Mouse (Mus musculus) lung, embryonic 16.5 days (tissue): ENCODE data around the gene Gm6482. TPM values are rescaled to one million over a fixed set of nuclear protein-coding genes. Genes with fewer than 3 reads are reported as not detected.
"Not testable (repeated sequence)": the region's sequence is repeated elsewhere in the genome, so short reads cannot be mapped to it uniquely, and the experiment has no call there.

Source experiments
- ATAC-seq: fragments of 200-750 bp; cut with Nextera tagmentation; 2 replicates; pipeline ENCODE4 v1.8.0; 2017; ENCODE audit warnings: low read depth, mild to moderate bottlenecking, moderate library complexity
- H3K27ac ChIP-seq: fragments of 300-500 bp; sonication (generic); 2 replicates; pipeline ENCODE4 v1.5.1; 2014; ENCODE audit warnings: mild to moderate bottlenecking, control low read depth, low read length
- H3K27me3 ChIP-seq: fragments of 300-500 bp; sonication (generic); 2 replicates; pipeline ENCODE4 v1.6.1; 2014; ENCODE audit warnings: low read depth, low read length, mixed read lengths; ENCODE audit not compliant: control insufficient read depth, insufficient read depth
- H3K36me3 ChIP-seq: fragments of 300-500 bp; sonication (generic); 2 replicates; pipeline ENCODE4 v1.6.1; 2014; ENCODE audit warnings: low read length; ENCODE audit not compliant: control insufficient read depth, insufficient read depth
- H3K4me1 ChIP-seq: fragments of 300-500 bp; sonication (generic); replicated peaks from 2 replicates; pipeline ENCODE4 v1.6.1; 2014; ENCODE audit warnings: low read length, mixed read lengths; ENCODE audit not compliant: control insufficient read depth, insufficient read depth
- H3K4me2 ChIP-seq: fragments of 300-500 bp; sonication (generic); 2 replicates; pipeline ENCODE4 v1.6.1; 2014; ENCODE audit warnings: low read depth, low read length, control low read depth
- H3K4me3 ChIP-seq: fragments of 300-500 bp; sonication (generic); 2 replicates; pipeline ENCODE4 v1.5.1; 2014; ENCODE audit warnings: mild to moderate bottlenecking, low read length, control low read depth
- H3K9ac ChIP-seq: fragments of 300-500 bp; sonication (generic); 2 replicates; pipeline ENCODE4 v1.6.1; 2014; ENCODE audit warnings: low read length, control low read depth
- H3K9me3 ChIP-seq: fragments of 300-500 bp; sonication (generic); 2 replicates; pipeline ENCODE4 v1.6.1; 2016; ENCODE audit warnings: low read length; ENCODE audit not compliant: control insufficient read depth
- WGBS: fragments of 180-500 bp; shearing (Covaris S2); extraction: QIAGEN DNeasy Blood & Tissue Kit; methylation state at CpG from one replicate; pipeline ENCODE4 v1.1.7; 2014; 5-methylcytosine and 5-hydroxymethylcytosine counted together
- polyA plus RNA-seq: library from polyadenylated mRNA; unstranded; fragments of >200 nt; fragmentation: Nextera tagmentation; extraction: Ambion mirVana; gene quantifications from 2 replicates; pipeline ENCODE4 v1.2.1, GENCODE M21; 2015

The Gm6482 gene
- polyA plus RNA-seq: not detected in 2 replicates

GRCm38 (mm10) chr14:41408181-41408580 lies at the start of gene Gm6482:
TSS of gene Gm6482 (minus strand) at chr14:41408281.
- not testable (repeated sequence) for H3K9me3 ChIP-seq, H3K4me3 ChIP-seq, ATAC-seq, H3K4me2 ChIP-seq, H3K4me1 ChIP-seq, H3K9ac ChIP-seq, H3K36me3 ChIP-seq, H3K27ac ChIP-seq, H3K27me3 ChIP-seq
- WGBS: no CpG with 5 or more reads among the region's 2 CpGs

- ATAC-seq, H3K27me3 ChIP-seq, H3K36me3 ChIP-seq, H3K9ac ChIP-seq, H3K9me3 ChIP-seq, H3K27ac ChIP-seq, H3K4me3 ChIP-seq, H3K4me1 ChIP-seq, H3K4me2 ChIP-seq: not testable (repeated sequence)
- no CpG with 5 or more reads among the region's 2 CpGs for WGBS
Measured at GRCm38 (mm10) chr14:41453418-41453817, 45.3 kb upstream of the Gm6482 start, which contains the start of gene Gm7954. TSS of gene Gm7954 (minus strand) at chr14:41453518.

- not testable (repeated sequence) for H3K4me3 ChIP-seq, H3K9ac ChIP-seq, H3K36me3 ChIP-seq, H3K4me2 ChIP-seq, H3K27me3 ChIP-seq, H3K4me1 ChIP-seq, H3K27ac ChIP-seq, ATAC-seq, H3K9me3 ChIP-seq
- 16% methylated on average over 12 of the region's 16 CpGs for WGBS
Measured at GRCm38 (mm10) chr14:41425393-41426075, 17.5 kb upstream of the Gm6482 start.

GRCm38 (mm10) chr14:41424694-41425093 lies 16.6 kb upstream of the Gm6482 start:
- H3K4me1 ChIP-seq, H3K4me3 ChIP-seq, H3K27me3 ChIP-seq, H3K9ac ChIP-seq, H3K27ac ChIP-seq, H3K9me3 ChIP-seq, H3K36me3 ChIP-seq, ATAC-seq, H3K4me2 ChIP-seq: not testable (repeated sequence)
- WGBS: 19% methylated on average over 14 of the region's 14 CpGs

GRCm38 (mm10) chr14:41386279-41386678 lies 21.8 kb downstream of the Gm6482 start, which contains the start of gene Gm7945:
TSS of gene Gm7945 (minus strand) at chr14:41386379.
- not testable (repeated sequence) for H3K36me3 ChIP-seq, H3K4me2 ChIP-seq, H3K27me3 ChIP-seq, H3K4me3 ChIP-seq, H3K27ac ChIP-seq, H3K9me3 ChIP-seq, H3K9ac ChIP-seq, H3K4me1 ChIP-seq, ATAC-seq
- no CpG with 5 or more reads among the region's 3 CpGs for WGBS

Other genes starting within 250 kb of the Gm6482 start
- 3.3 and 6.7 TPM in 2 replicates for gene Sftpd, start 223.1 kb downstream of the Gm6482 start, polyA plus RNA-seq
- 0.15 TPM in 1 of 2 replicates, not detected in the other for gene Gm2832, start 129.5 kb downstream of the Gm6482 start, polyA plus RNA-seq
- not detected in 2 replicates for gene Gm5798, start 59.7 kb downstream of the Gm6482 start, polyA plus RNA-seq
- not detected in 2 replicates for gene Gm7945, start 21.9 kb downstream of the Gm6482 start, polyA plus RNA-seq
- not detected in 2 replicates for gene Gm7954, start 45.2 kb upstream of the Gm6482 start, polyA plus RNA-seq
- gene Gm3486, start 81.2 kb upstream of the Gm6482 start, polyA plus RNA-seq: not detected in 2 replicates
- not detected in 2 replicates for gene Gm7970, start 147.3 kb upstream of the Gm6482 start, polyA plus RNA-seq
- gene 1700049E17Rik2, start 164.9 kb upstream of the Gm6482 start, polyA plus RNA-seq: not detected in 2 replicates
- not detected in 2 replicates for gene Gm3072, start 216.3 kb upstream of the Gm6482 start, polyA plus RNA-seq
- not detected in 2 replicates for gene Gm3676, start 238.2 kb upstream of the Gm6482 start, polyA plus RNA-seq